Mouse (Mus musculus) ES-Bruce4 (cell line): Measurements from ENCODE around the gene Arid5b. TPM values are rescaled to one million over a fixed set of nuclear protein-coding genes. Genes with fewer than 3 reads are reported as not detected.

ENCODE experiments used
- H3K27ac ChIP-seq: 2 replicates; pipeline ENCODE4 v1.5.1; 2012; ENCODE audit warnings: low read length, inconsistent platforms; ENCODE audit not compliant: insufficient read depth
- H3K27me3 ChIP-seq: 2 replicates; pipeline ENCODE4 v1.6.1; 2012; ENCODE audit warnings: mild to moderate bottlenecking, low read length, inconsistent platforms; ENCODE audit not compliant: control insufficient read depth, poor library complexity, insufficient read depth, severe bottlenecking
- H3K36me3 ChIP-seq: 2 replicates; pipeline ENCODE4 v1.6.1; 2012; ENCODE audit warnings: inconsistent platforms, mild to moderate bottlenecking, low read length, moderate library complexity; ENCODE audit not compliant: control insufficient read depth, poor library complexity, insufficient read depth, severe bottlenecking
- H3K4me1 ChIP-seq: one replicate; pipeline ENCODE4 v1.8.1; 2011; ENCODE audit warnings: low read length; ENCODE audit not compliant: control insufficient read depth, insufficient read depth
- H3K4me3 ChIP-seq: 2 replicates; pipeline ENCODE4 v1.5.1; 2011; ENCODE audit warnings: low read depth, mild to moderate bottlenecking, low read length
- H3K9ac ChIP-seq: 2 replicates; pipeline ENCODE4 v1.6.1; 2012; ENCODE audit warnings: low read depth, mild to moderate bottlenecking, inconsistent platforms; ENCODE audit not compliant: poor library complexity, severe bottlenecking
- H3K9me3 ChIP-seq: replicated peaks from 2 replicates; pipeline ENCODE4 v1.6.1; 2012; ENCODE audit warnings: mild to moderate bottlenecking, low read length, inconsistent platforms; ENCODE audit not compliant: control insufficient read depth, poor library complexity, insufficient read depth, severe bottlenecking
- CTCF ChIP-seq: IDR thresholded peaks from one replicate; pipeline ENCODE4 v1.8.1; 2011; ENCODE audit warnings: low read depth, low read length
- EP300 ChIP-seq: IDR thresholded peaks from 2 replicates; pipeline ENCODE4 v1.6.1; 2011; ENCODE audit warnings: low read depth, low read length; ENCODE audit not compliant: insufficient read depth
- POLR2A ChIP-seq: IDR thresholded peaks from one replicate; pipeline ENCODE4 v1.8.1; 2011; ENCODE audit warnings: low read length; ENCODE audit not compliant: insufficient read depth
- polyA plus RNA-seq: library from polyadenylated mRNA; stranded (reverse); fragments of >200 nt; gene quantifications from 2 replicates; pipeline ENCODE4 v1.2.4, GENCODE M21; 2011; ENCODE audit warnings: low read depth; ENCODE audit not compliant: missing spikeins, insufficient read depth, insufficient read length

Gene Arid5b
- polyA plus RNA-seq, 1 experiment, result 48.3 TPM

DNA sequence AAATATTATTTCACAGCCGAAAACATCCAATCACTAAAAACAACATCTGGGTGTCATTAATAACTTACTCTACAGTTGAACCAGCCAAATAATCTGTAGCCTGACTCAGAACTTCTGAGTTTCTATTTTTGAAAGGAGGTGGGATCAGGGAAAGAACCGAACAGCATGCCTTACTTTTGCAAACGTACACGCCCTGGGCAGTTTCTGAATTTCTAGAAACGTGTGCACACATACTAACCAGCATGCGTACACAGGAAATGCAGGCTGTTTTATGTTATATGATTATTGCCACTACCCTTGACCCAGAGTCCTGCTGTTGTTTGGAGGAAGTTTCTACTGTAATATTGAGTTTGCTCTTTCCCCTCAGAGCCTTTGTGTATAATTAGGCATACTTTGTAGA, 109.9 kb downstream of the Arid5b start:
- Histone ChIP-seq H3K4me1 (no peaks in the 10 kb centered on the region), H3K9me3 (no peaks in the 10 kb centered on the region), H3K36me3 (no peaks in the 10 kb centered on the region), H3K9ac (no peak overlapping the region), H3K27ac (no peak overlapping the region), H3K4me3 (no peak overlapping the region), H3K27me3 (no peaks in the 10 kb centered on the region)
- TF ChIP-seq CTCF (no peak), EP300 (no peak), POLR2A (no peak)

DNA sequence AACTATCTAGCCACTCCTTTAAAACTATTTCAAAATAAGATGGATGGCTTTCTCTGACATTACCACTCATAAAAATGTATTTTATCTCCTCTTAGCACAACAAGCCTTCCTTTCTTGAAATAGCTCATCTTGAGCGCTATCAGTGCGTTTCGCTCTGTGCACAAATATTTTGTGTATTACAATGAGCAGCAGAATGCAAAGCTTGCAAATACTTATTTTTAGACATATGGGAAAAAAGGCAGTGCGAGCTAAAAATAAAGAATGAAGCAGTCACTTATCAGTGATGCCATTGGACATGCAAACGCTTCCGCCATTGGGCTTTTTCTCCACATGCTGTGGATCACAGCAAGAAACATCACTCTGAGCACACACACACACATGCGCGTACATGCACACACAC, 110.4 kb downstream of the Arid5b start:
- TF ChIP-seq CTCF (no peak), EP300 (no peak)
- H3K4me1 ChIP-seq, result no peaks in the 10 kb centered on the region
- H3K27ac ChIP-seq, result no peak overlapping the region
- H3K4me3 ChIP-seq, result no peak overlapping the region
- no peaks in the 10 kb centered on the region for H3K36me3 ChIP-seq
- no peaks in the 10 kb centered on the region for H3K9me3 ChIP-seq
- no peak overlapping the region for H3K9ac ChIP-seq
- H3K27me3 ChIP-seq, result no peaks in the 10 kb centered on the region

DNA sequence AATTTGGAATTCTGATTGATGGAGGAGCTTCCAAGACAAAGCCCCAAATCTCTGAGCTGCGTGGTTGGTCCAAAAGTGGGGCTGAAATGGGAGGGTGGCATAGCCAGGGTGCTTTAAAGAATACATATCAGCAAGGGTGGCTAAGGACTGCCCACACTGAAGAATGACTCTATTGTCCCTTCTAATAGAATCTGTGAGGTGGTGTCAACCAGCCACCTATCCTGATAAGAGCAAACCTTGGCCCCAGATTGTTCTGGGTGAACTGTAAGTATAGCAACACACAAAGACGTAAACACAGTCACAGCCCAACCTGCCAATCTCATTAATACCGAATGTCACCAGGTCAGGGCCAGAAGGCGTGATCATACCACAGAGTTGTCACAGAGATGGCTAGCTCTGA, 111.4 kb downstream of the Arid5b start:
- H3K9me3 ChIP-seq, result no peaks in the 10 kb centered on the region
- no peak overlapping the region for H3K9ac ChIP-seq
- no peaks in the 10 kb centered on the region for H3K4me1 ChIP-seq
- no peak overlapping the region for H3K4me3 ChIP-seq
- H3K27me3 ChIP-seq, result no peaks in the 10 kb centered on the region
- no peaks in the 10 kb centered on the region for H3K36me3 ChIP-seq
- TF ChIP-seq EP300, result no peak
- TF ChIP-seq POLR2A, result no peak
- TF ChIP-seq CTCF, result no peak
- no peak overlapping the region for H3K27ac ChIP-seq

DNA sequence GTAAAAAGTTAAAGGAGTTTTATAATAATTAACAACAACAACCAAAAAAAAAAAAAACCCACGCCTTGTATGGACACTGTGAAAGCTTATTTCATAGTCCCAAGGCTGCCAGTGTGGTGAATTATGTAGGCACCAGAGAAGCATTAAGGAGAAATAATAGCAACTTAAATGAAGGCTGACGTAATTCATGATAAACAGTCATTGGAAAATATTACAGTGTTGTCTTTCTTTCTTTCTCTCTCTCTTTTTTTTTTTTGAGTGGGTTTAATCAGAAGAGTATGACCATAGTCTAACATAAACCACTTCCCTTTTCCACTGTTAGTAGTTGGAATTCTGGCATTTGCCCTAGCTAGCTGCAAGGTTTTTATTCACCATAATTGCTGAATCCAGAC, 111.8 kb downstream of the Arid5b start:
- Histone ChIP-seq H3K27me3 (no peaks in the 10 kb centered on the region), H3K36me3 (no peaks in the 10 kb centered on the region), H3K4me1 (no peaks in the 10 kb centered on the region), H3K9ac (no peak overlapping the region), H3K27ac (no peak overlapping the region), H3K4me3 (no peak overlapping the region), H3K9me3 (no peaks in the 10 kb centered on the region)
- TF ChIP-seq POLR2A (no peak), EP300 (no peak), CTCF (no peak)

DNA sequence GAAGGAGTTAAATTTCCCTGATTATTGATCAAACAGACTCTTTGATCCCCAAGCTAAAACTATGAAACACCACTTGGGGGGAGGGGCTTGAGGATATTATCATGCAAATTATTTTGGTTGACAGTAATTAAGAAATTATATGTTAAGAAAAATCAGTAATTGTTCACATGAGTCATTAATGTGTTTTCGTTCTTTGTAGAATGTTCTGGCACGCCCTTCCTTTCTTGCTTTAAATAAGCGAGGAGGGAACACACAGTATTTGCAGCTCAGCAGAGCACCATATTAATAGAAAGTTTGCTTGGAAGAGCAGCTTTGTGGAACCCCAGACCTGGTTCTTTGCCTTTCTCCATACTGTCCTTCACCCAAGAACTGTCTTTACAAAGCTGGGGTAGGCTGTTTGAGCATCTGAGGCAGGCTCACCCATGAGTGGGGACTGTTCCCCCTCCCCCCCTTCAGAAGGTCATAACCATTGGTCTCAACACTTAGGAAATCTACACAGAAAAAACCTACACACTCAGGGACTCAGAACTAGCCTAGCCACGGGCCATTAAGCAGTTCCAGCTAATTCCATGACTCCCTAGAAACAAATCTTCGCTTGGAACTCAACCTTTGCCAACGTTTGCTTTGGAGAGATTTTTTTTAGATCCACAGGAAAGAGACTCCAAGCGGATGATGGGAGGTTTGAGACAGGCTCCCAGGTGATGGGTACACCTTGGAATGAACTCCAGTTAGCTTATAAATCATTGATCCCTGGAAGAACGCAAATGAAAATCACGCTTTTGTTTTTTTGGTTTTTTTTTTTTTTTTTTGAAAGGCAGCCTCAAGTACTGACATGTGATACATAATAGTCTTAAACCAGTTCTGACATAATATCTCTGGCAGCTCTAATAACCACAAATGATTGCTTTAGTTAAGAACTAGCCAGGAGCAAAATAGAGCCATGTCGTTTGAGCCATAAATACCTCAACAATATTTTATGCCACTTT, 112.5 kb downstream of the Arid5b start:
- no peak overlapping the region for H3K9ac ChIP-seq
- no peak overlapping the region for H3K27ac ChIP-seq
- no peaks in the 10 kb centered on the region for H3K27me3 ChIP-seq
- no peaks in the 10 kb centered on the region for H3K9me3 ChIP-seq
- TF ChIP-seq POLR2A, result no peak
- TF ChIP-seq CTCF, result no peak
- no peak for TF ChIP-seq EP300
- no peaks in the 10 kb centered on the region for H3K36me3 ChIP-seq
- H3K4me3 ChIP-seq, result no peak overlapping the region
- no peaks in the 10 kb centered on the region for H3K4me1 ChIP-seq

DNA sequence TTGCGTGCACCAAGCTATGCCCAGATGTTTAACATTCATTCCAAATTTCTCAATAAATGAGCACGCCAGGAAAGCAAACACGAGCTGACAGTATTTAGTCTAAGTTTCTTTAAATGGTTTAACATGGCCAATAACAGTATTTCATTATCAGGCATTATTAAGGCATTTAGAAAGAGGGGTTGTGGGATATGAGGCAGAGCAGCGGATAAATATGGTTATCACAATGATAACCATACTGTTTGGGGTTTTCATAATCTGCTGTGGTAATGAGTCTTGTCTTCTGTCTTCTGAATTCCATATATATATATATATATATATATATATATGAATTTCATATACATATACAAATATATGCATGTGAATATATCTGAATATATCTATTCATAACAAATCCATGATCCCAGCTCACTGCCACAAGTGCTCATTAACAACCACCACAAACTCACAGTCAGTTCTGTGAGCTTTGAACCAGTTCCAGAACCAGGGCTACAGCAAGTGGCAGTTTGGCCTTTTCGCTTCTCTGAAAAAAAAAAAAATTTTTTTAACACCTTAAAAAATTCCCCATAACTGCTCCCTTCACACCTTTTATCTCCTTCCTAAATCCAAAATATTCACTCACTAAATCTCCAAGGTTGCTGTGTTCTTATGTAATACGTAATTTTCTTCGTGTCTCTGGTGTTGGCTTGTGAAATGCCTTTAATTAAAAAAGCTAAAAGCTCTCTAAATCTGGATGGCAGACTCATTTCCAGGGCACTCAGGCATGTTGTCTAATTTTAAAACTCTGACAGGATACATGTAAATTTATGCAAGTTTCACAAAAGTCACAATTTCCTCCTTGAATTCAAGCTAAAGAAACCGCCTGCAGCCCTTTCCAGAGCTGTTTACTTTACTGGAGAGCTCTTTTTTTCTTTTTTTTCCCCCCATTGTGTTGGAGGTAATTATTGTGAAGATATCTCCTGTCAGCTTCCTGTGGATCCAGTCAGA, 113.5 kb downstream of the Arid5b start:
- H3K9me3 ChIP-seq, result no peaks in the 10 kb centered on the region
- no peaks in the 10 kb centered on the region for H3K36me3 ChIP-seq
- H3K27ac ChIP-seq, result no peak overlapping the region
- no peaks in the 10 kb centered on the region for H3K27me3 ChIP-seq
- no peaks in the 10 kb centered on the region for H3K4me1 ChIP-seq
- H3K4me3 ChIP-seq, result no peak overlapping the region
- no peak overlapping the region for H3K9ac ChIP-seq
- no peak for TF ChIP-seq POLR2A
- no peak for TF ChIP-seq CTCF
- TF ChIP-seq EP300, result no peak
